Mouse (Mus musculus) lung, adult 2 months (tissue): ENCODE measurements around the gene Krba1.

Experiments
- CTCF ChIP-seq: fragments of 200-500 bp; IDR thresholded peaks from 2 replicates; pipeline ENCODE4 v1.5.1; 2011; ENCODE audit warnings: mild to moderate bottlenecking, low read length, control low read depth; ENCODE audit not compliant: insufficient read depth
- POLR2A ChIP-seq: fragments of 200-500 bp; IDR thresholded peaks from 2 replicates; pipeline ENCODE4 v1.6.1; 2011; ENCODE audit warnings: low read depth, mild to moderate bottlenecking, control low read depth, low read length, borderline replicate concordance; ENCODE audit errors: extremely low read depth

DNA sequence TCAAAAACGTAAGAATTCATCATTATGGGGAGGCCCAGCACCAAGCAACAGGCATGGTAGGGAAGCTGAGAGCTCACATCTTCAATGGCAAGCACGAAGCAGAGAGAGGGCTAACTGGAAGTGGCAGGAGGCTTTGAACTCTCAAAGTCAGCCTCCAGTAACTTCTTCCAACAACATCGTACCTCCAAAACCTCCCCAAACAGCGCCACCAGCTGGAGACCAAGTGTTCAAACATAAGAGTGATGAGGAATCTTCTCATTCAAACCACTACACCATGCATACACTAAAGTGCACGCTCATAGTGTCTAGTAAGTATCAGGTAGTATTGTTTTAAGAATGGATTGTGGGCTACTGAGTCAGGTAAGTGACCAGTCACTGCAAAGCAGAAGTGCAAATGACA is 28.7 kb downstream of the Krba1 start:
- TF ChIP-seq CTCF = no peak
- TF ChIP-seq POLR2A = no peak
